Mouse (Mus musculus) CH12.LX (cell line): ENCODE data around the gene Cldn11. TPM values are rescaled to one million over a fixed set of nuclear protein-coding genes. Genes with fewer than 3 reads are reported as not detected.

Source experiments
- DNase-seq: peaks from one replicate; pipeline ENCODE4 v3.0.0-alpha.2; 2013; ENCODE audit errors: extremely low read depth
- H3K27ac ChIP-seq: 2 replicates; pipeline ENCODE4 v1.5.1; 2012; ENCODE audit warnings: low read depth, mild to moderate bottlenecking, control low read depth, moderate library complexity; ENCODE audit not compliant: insufficient read depth
- H3K27me3 ChIP-seq: replicated peaks from 2 replicates; pipeline ENCODE3; 2012; ENCODE audit warnings: inconsistent platforms
- H3K36me3 ChIP-seq, 2 experiments: replicated peaks in 1 of 2; 2 replicates each; pipeline versions ENCODE3 to v1.6.1; 2012; ENCODE audit warnings: inconsistent platforms in 1 of 2, low read length in 1 of 2, mild to moderate bottlenecking in 1 of 2, mixed read lengths in 1 of 2, moderate library complexity in 1 of 2; ENCODE audit not compliant: control insufficient read depth in 1 of 2, insufficient read depth in 1 of 2
- H3K4me1 ChIP-seq, 2 experiments: 2 replicates each; pipeline ENCODE4 v1.6.1; 2012; ENCODE audit warnings: inconsistent platforms in 1 of 2, moderate library complexity in 1 of 2; ENCODE audit not compliant: insufficient read depth in 2 of 2, control insufficient read depth in 1 of 2
- H3K4me2 ChIP-seq: 2 replicates; pipeline ENCODE4 v1.6.1; 2012; ENCODE audit warnings: low read depth, mild to moderate bottlenecking, control low read depth; ENCODE audit not compliant: poor library complexity, insufficient read depth, severe bottlenecking
- H3K4me3 ChIP-seq, 3 experiments: fragments of 150-350 bp in 1 of 3; sonication (generic) in 1 of 3; replicated peaks in 1 of 3; 2 replicates each; pipeline versions ENCODE3 to v1.5.1; 2011 to 2012; ENCODE audit warnings: low read depth in 2 of 3, low read length in 2 of 3, mild to moderate bottlenecking in 2 of 3, moderate library complexity in 2 of 3, control low read depth in 1 of 3, improper control_type of control experiment in 1 of 3, inconsistent platforms in 1 of 3, mixed read lengths in 1 of 3; ENCODE audit not compliant: poor library complexity in 1 of 3
- H3K79me2 ChIP-seq: replicated peaks from 2 replicates; pipeline ENCODE4 v1.6.1; 2012; ENCODE audit warnings: mild to moderate bottlenecking, moderate library complexity; ENCODE audit not compliant: control insufficient read depth, poor library complexity, insufficient read depth, severe bottlenecking; ENCODE audit errors: extremely low read depth
- H3K9ac ChIP-seq: 2 replicates; pipeline ENCODE4 v1.6.1; 2012; ENCODE audit warnings: low read depth, mild to moderate bottlenecking, control low read depth, moderate library complexity; ENCODE audit not compliant: insufficient read depth
- H3K9me3 ChIP-seq: replicated peaks from 2 replicates; pipeline ENCODE3; 2012; ENCODE audit warnings: low read length, inconsistent platforms, mixed read lengths
- BHLHE40 ChIP-seq: IDR thresholded peaks from 2 replicates; pipeline ENCODE4 v1.6.1; 2011; ENCODE audit warnings: mild to moderate bottlenecking, low read depth, low read length, improper control_type of control experiment
- CHD1 ChIP-seq: IDR thresholded peaks from 2 replicates; pipeline ENCODE4 v1.6.1; 2012; ENCODE audit warnings: low read depth, low read length, improper control_type of control experiment, inconsistent platforms
- CHD2 ChIP-seq: IDR thresholded peaks from 2 replicates; pipeline ENCODE4 v1.6.1; 2011; ENCODE audit warnings: low read length, improper control_type of control experiment
- ETS1 ChIP-seq: conservative IDR thresholded peaks from 2 replicates; pipeline ENCODE4 v1.6.1; 2012; ENCODE audit warnings: low read depth, mild to moderate bottlenecking, inconsistent platforms, low read length, improper control_type of control experiment, moderate library complexity
- IRF4 ChIP-seq: IDR thresholded peaks from 2 replicates; pipeline ENCODE4 v1.6.1; 2014; ENCODE audit warnings: low read depth, mild to moderate bottlenecking, inconsistent platforms, low read length, improper control_type of control experiment
- JUND ChIP-seq: conservative IDR thresholded peaks from 2 replicates; pipeline ENCODE4 v1.6.1; 2011; ENCODE audit warnings: low read depth, low read length, improper control_type of control experiment
- KAT2A ChIP-seq: IDR thresholded peaks from 2 replicates; pipeline ENCODE4 v1.6.1; 2012; ENCODE audit warnings: low read length, improper control_type of control experiment, inconsistent platforms; ENCODE audit not compliant: insufficient replicate concordance
- NELFE ChIP-seq: IDR thresholded peaks from 2 replicates; pipeline ENCODE4 v1.6.1; 2011; ENCODE audit warnings: low read depth, low read length, improper control_type of control experiment
- NRF1 ChIP-seq: IDR thresholded peaks from 2 replicates; pipeline ENCODE4 v1.6.1; 2014; ENCODE audit warnings: low read depth, mild to moderate bottlenecking, inconsistent platforms, low read length, improper control_type of control experiment, moderate library complexity
- ZC3H11A ChIP-seq: IDR thresholded peaks from 2 replicates; pipeline ENCODE4 v1.6.1; 2012; ENCODE audit warnings: low read depth, mild to moderate bottlenecking, inconsistent platforms, low read length, improper control_type of control experiment
- ZKSCAN1 ChIP-seq: IDR thresholded peaks from 2 replicates; pipeline ENCODE4 v1.6.1; 2012; ENCODE audit warnings: low read depth, inconsistent platforms, low read length, improper control_type of control experiment, borderline replicate concordance
- dilution Hi-C: fragments of 300-500 bp; cut with MboI; formaldehyde crosslinking; loops from 2 replicates; pipeline ENCODE4 v1.14.3; 2020; ENCODE audit warnings: low sequenced_read_pairs; ENCODE audit not compliant: extremely low pct_unique_long_range_greater_than_20kb, extremely low pct_ligation_motif_present
- in situ Hi-C: fragments of 300-500 bp; cut with MboI; formaldehyde crosslinking; loops from 3 replicates; pipeline ENCODE4 v1.14.3; 2019; ENCODE audit warnings: low sequenced_read_pairs, low pct_ligation_motif_present, low pct_unique_long_range_greater_than_20kb, mixed read lengths
- polyA plus RNA-seq: library from polyadenylated mRNA; unstranded; fragments of >175 nt; gene quantifications from 2 replicates; pipeline ENCODE4 v1.2.1, GENCODE M21; 2012; ENCODE audit warnings: low read depth; ENCODE audit not compliant: insufficient read length
- total RNA-seq, 2 experiments: library from RNA; depleted of rRNA; stranded (reverse); fragments of 300-350 nt in 1 of 2; fragments of >200 nt in 1 of 2; gene quantifications; 2 replicates each; pipeline ENCODE4 v1.2.3; 2012 to 2014

Gene Cldn11
- total and polyA plus RNA-seq, 3 experiments: not detected

GRCm38 (mm10) chr3:31208458-31208994 lies 58.8 kb downstream of the Cldn11 start:
- H3K9ac ChIP-seq: no peak overlapping the region
- H3K4me1 ChIP-seq: no peaks in the 10 kb centered on the region
- no peaks in the 10 kb centered on the region for H3K36me3 ChIP-seq
- no peak for DNase-seq
- no peaks in the 10 kb centered on the region for H3K9me3 ChIP-seq
- H3K27me3 ChIP-seq: no peaks in the 10 kb centered on the region
- H3K79me2 ChIP-seq: no peaks in the 10 kb centered on the region
- H3K27ac ChIP-seq: no peak overlapping the region
- no peak overlapping the region for H3K4me3 ChIP-seq
- TF ChIP-seq ZC3H11A (no peak), NELFE (no peak), ETS1 (no peak), CHD2 (no peak), JUND (no peak), IRF4 (no peak), KAT2A (no peak), BHLHE40 (no peak)
- TF ChIP-seq, all 38 proteins: peak for 0
- dilution Hi-C loops (no loop called here), in situ Hi-C loops (no loop called here)
- no peak overlapping the region for H3K4me2 ChIP-seq

DNA sequence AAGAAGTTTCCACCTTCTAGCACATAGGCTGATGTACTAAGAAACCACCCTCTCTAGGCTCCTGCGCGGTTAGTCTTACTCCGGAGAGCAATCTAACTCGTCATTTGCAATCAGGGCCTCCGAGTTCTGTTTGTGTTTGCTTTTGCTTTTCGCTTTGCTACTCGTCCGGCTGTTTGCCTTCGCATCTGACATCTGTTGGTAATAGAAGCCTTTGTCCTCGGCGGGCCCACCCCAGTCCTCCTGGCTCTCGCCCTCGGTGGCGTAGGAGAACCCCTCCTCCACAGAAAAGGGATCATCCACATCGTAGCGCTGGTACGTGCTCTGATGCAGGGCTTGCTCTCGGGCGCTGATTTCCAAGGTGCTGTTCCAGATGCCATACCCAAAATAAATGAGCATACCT lies 59.3 kb downstream of the Cldn11 start:
- H3K79me2 ChIP-seq: no peaks in the 10 kb centered on the region
- H3K4me2 ChIP-seq: no peak overlapping the region
- H3K9ac ChIP-seq: no peak overlapping the region
- no peaks in the 10 kb centered on the region for H3K36me3 ChIP-seq
- no peak overlapping the region for H3K4me3 ChIP-seq
- dilution Hi-C loops: no loop called here
- no peak overlapping the region for H3K27ac ChIP-seq
- no peak for DNase-seq
- no peaks in the 10 kb centered on the region for H3K4me1 ChIP-seq
- no peaks in the 10 kb centered on the region for H3K9me3 ChIP-seq
- H3K27me3 ChIP-seq: no peaks in the 10 kb centered on the region
- no peak for TF ChIP-seq CHD1
- no peak for TF ChIP-seq ZKSCAN1
- no peak for TF ChIP-seq NRF1
- TF ChIP-seq, all 38 proteins: peak for 0
- in situ Hi-C loops: no loop called here

GRCm38 (mm10) chr3:31212205-31213038 lies 62.7 kb downstream of the Cldn11 start:
- Histone ChIP-seq H3K36me3 (no peaks in the 10 kb centered on the region), H3K9me3 (no peaks in the 10 kb centered on the region), H3K4me3 (no peak overlapping the region), H3K79me2 (no peaks in the 10 kb centered on the region), H3K9ac (no peak overlapping the region), H3K4me1 (peaks cover 0 to 15% of the 10 kb centered on the region in 2 experiments; a peak in 2 of 4 replicates), H3K4me2 (no peak overlapping the region), H3K27ac (no peak overlapping the region), H3K27me3 (no peaks in the 10 kb centered on the region)
- no peak for TF ChIP-seq CHD1
- no peak for DNase-seq
- in situ Hi-C loops (no loop called here), dilution Hi-C loops (no loop called here)
